ENCODE assay signal across 9 mouse cellular contexts in the genomic region with DNA sequence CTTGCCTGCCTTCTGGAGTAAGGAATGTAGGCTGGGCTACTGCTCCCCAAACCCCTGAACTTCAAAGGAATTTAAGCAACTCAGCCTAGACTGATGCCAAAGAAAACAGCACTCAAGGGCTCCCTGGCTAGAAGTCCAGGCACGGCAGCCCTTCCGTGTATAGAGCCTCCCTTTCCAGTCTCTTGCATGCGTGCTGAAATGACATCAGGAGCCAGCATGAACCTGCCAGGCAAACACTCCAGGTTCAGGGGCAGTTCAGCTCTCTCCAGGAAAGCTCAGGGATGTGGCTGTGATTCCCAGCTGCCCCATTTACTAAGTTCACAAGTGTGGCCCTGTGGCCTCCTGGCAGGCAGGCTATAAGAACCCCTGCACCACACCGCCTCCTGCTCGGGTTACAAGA.
DNase-seq lines count a peak whose midpoint lies in the region; ATAC-seq lines count a peak whose summit lies in the region.
"Had no signal": no experiment of that assay in that cellular context is flagged by ENCODE, and none has a peak within 500 bp of the region (broad histone marks: within the 10 kb centered on the region; RNA-seq: fewer than 3 reads in every experiment).

No protein-coding gene starts in this region.

- H3K9me3 ChIP-seq in heart, embryonic 15.5 days (replicated peaks), result no peaks in the 10 kb centered on the region

- H3K4me1 ChIP-seq in heart, embryonic 15.5 days (replicated peaks), result peaks cover 56% of the 10 kb centered on the region

- H3K27me3 ChIP-seq in heart, embryonic 15.5 days, result no peaks in the 10 kb centered on the region

- H3K36me3 ChIP-seq in heart, embryonic 15.5 days, result no peaks in the 10 kb centered on the region

- H3K9ac ChIP-seq in heart, embryonic 15.5 days, result no peak overlapping the region

- DNase-seq in heart, postnatal 4 days, result no peak
- DNase-seq in adrenal gland, adult 8-10 months, result peak; percentile 60
- peak; percentile 52 for DNase-seq in forelimb bud, embryonic 11.5 days (ENCODE audit: low read depth, low spot score)
- peak; percentile 68 for DNase-seq in lung, postnatal 10 days
- no peak for DNase-seq in embryo, embryonic 11 days
- no peak for DNase-seq in retina, embryonic 14.5 days (ENCODE audit: low spot score)
- no peak for DNase-seq in right cerebral cortex, postnatal 14 days
- DNase-seq: thymus, postnatal 25 days had no signal

- H3K27ac ChIP-seq in heart, embryonic 15.5 days, result peak overlapping the region; percentile 51; the same call in 1 of the 2 replicates

- 31% methylated on average over 5 of the region's 5 CpGs for WGBS in heart, embryonic 15.5 days

- H3K4me3 ChIP-seq in heart, embryonic 15.5 days, result no peak overlapping the region

- H3K4me2 ChIP-seq in heart, embryonic 15.5 days, result no peak overlapping the region

- peak; percentile 56 for ATAC-seq in heart, embryonic 15.5 days (replicated peaks; ENCODE audit: insufficient number of reproducible peaks, insufficient read depth, low FRiP score, low read depth)

Comparison
In these comparisons a context has a peak if more than half of its experiments do, and no peak if none do; other contexts are left out.
1. DNase-seq: peak in adrenal gland, adult 8-10 months (single experiment), forelimb bud, embryonic 11.5 days (single experiment) and lung, postnatal 10 days (single experiment); none in heart, postnatal 4 days (single experiment), embryo, embryonic 11 days (single experiment), retina, embryonic 14.5 days (single experiment) and right cerebral cortex, postnatal 14 days (single experiment).